In genomic region chr3:82875671-82876371, GRCm38 (mm10) we compare ENCODE assay signal across 9 mouse cellular contexts. TPM values are rescaled to one million over a fixed set of nuclear protein-coding genes. Genes with fewer than 3 reads are reported as not detected.
A peak's percentile ranks its signal among the peaks of the same experiment; 100 is the strongest.
DNase-seq lines count a peak whose midpoint lies in the region; ATAC-seq lines count a peak whose summit lies in the region.
"Had no signal": no experiment of that assay in that cellular context is flagged by ENCODE, and none has a peak within 500 bp of the region (broad histone marks: within the 10 kb centered on the region; RNA-seq: fewer than 3 reads in every experiment).

No protein-coding gene starts in this region.

- ATAC-seq in heart, embryonic 12.5 days (ENCODE audit: insufficient number of reproducible peaks, low FRiP score), result peak; percentile 39
- ATAC-seq in heart, embryonic 16.5 days (replicated peaks; ENCODE audit: extremely low read depth, insufficient read depth, low FRiP score), result no peak; the same call in 1 of the 2 replicates
- ATAC-seq in liver, embryonic 15.5 days (ENCODE audit: insufficient read depth), result no peak
- ATAC-seq: Patski had no signal

- intact Hi-C loops in heart, postnatal 25 days (cut with DNase I), result loop anchor here (2.0 kb wide), 1 partner anchor 177 kb away; no protein-coding TSS in a partner anchor

- peaks cover 10% of the 10 kb centered on the region; the same call in 1 of the 2 replicates for H3K4me1 ChIP-seq in heart, embryonic 12.5 days (replicated peaks)
- peaks cover 4% of the 10 kb centered on the region; the same call in 1 of the 2 replicates for H3K4me1 ChIP-seq in heart, embryonic 16.5 days (ENCODE audit: control insufficient read depth, insufficient read depth, low read length)
- no peaks in the 10 kb centered on the region for H3K4me1 ChIP-seq in liver, embryonic 15.5 days (replicated peaks)

- 15% methylated on average over 68 of the region's 69 CpGs for WGBS in heart, embryonic 12.5 days
- 17% methylated on average over 66 of the region's 69 CpGs for WGBS in heart, embryonic 16.5 days
- 24% methylated on average over 69 of the region's 69 CpGs for WGBS in liver, embryonic 15.5 days (ENCODE audit: insufficient replicate concordance)

- H3K27ac ChIP-seq in heart, embryonic 12.5 days (ENCODE audit: poor library complexity, severe bottlenecking), result no peak overlapping the region
- no peak overlapping the region for H3K27ac ChIP-seq in heart, embryonic 16.5 days (ENCODE audit: low read length)
- H3K27ac ChIP-seq in liver, embryonic 15.5 days (replicated peaks), result no peak overlapping the region

- DNase-seq in heart, postnatal 25 days (ENCODE audit: low spot score), result no peak
- peak; percentile 22 for DNase-seq in ZHBTc4 (ENCODE audit: low read depth, low spot score)
- DNase-seq in spleen, adult 12 weeks (ENCODE audit: low spot score), result no peak
- DNase-seq in left cerebral cortex, adult 18-20 months (ENCODE audit: low spot score in 2 of 2), result no peak
- no peak for DNase-seq in ovary, adult 18-20 months (ENCODE audit: low spot score)

- peak overlapping the region; percentile 22; the same call in 1 of the 2 replicates for H3K9ac ChIP-seq in heart, embryonic 12.5 days
- no peak overlapping the region for H3K9ac ChIP-seq in heart, embryonic 16.5 days (ENCODE audit: low read length)
- H3K9ac ChIP-seq in liver, embryonic 15.5 days, result no peak overlapping the region

- H3K27me3 ChIP-seq in heart, embryonic 12.5 days (replicated peaks), result peaks cover 15% of the 10 kb centered on the region
- peaks cover 21% of the 10 kb centered on the region for H3K27me3 ChIP-seq in heart, embryonic 16.5 days (ENCODE audit: control insufficient read depth, insufficient read depth, low read length)
- H3K27me3 ChIP-seq in liver, embryonic 15.5 days, result peaks cover 23% of the 10 kb centered on the region

- peak overlapping the region; percentile 70 for H3K4me2 ChIP-seq in heart, embryonic 12.5 days
- peak overlapping the region; percentile 75 for H3K4me2 ChIP-seq in heart, embryonic 16.5 days (ENCODE audit: low read depth, low read length)
- peak overlapping the region; percentile 49 for H3K4me2 ChIP-seq in liver, embryonic 15.5 days

- H3K9me3 ChIP-seq in heart, embryonic 12.5 days (replicated peaks), result peaks cover 5% of the 10 kb centered on the region; the same call in 1 of the 2 replicates
- peaks cover 4% of the 10 kb centered on the region; the same call in 1 of the 2 replicates for H3K9me3 ChIP-seq in heart, embryonic 16.5 days (replicated peaks; ENCODE audit: control insufficient read depth, low read length)
- H3K9me3 ChIP-seq in liver, embryonic 15.5 days (replicated peaks), result no peaks in the 10 kb centered on the region

- H3K4me3 ChIP-seq in heart, embryonic 12.5 days, result peak overlapping the region; percentile 46
- peak overlapping the region; percentile 53 for H3K4me3 ChIP-seq in heart, embryonic 16.5 days (ENCODE audit: low read length)
- H3K4me3 ChIP-seq in liver, embryonic 15.5 days (replicated peaks), result peak overlapping the region; percentile 32

- no peaks in the 10 kb centered on the region for H3K36me3 ChIP-seq in heart, embryonic 12.5 days
- H3K36me3 ChIP-seq in heart, embryonic 16.5 days (ENCODE audit: control insufficient read depth, insufficient read depth), result no peaks in the 10 kb centered on the region
- no peaks in the 10 kb centered on the region for H3K36me3 ChIP-seq in liver, embryonic 15.5 days (replicated peaks)

RNA-seq across cellular contexts. Expression of gene Rbm46, which starts 0.5 kb away (rescaled TPM):
- polyA plus RNA-seq in heart, embryonic 12.5 days (2016; fragmentation: Nextera tagmentation; extraction: Ambion mirVana), result 1.7 and 2.6 TPM in 2 replicates
- under 1 TPM; 0.18 to 0.28 TPM for total RNA-seq in heart, postnatal 25 days (2021)
- polyA plus RNA-seq in heart, embryonic 16.5 days (2015; fragmentation: Nextera tagmentation; extraction: Ambion mirVana), result 1.4 and 1.6 TPM in 2 replicates
- polyA plus RNA-seq in liver, embryonic 15.5 days (2015; fragmentation: Nextera tagmentation; extraction: Ambion mirVana), result 0.88 and 0.91 TPM in 2 replicates
- under 1 TPM; 0.56 to 0.61 TPM for total RNA-seq in left cerebral cortex, adult 18-20 months (2021)
- polyA plus RNA-seq: Patski had no signal

RNA-seq across cellular contexts. Expression of gene Lrat, which starts 28.0 kb away (rescaled TPM):
- 0.12 and 0.13 TPM in 2 replicates for polyA plus RNA-seq in heart, embryonic 12.5 days (2016; fragmentation: Nextera tagmentation; extraction: Ambion mirVana)
- total RNA-seq in heart, postnatal 25 days (2021), result 1 to 10 TPM in 1 of 2 experiments, under 1 TPM in 1; 0.75 to 1.7 TPM
- 0.14 and 0.20 TPM in 2 replicates for polyA plus RNA-seq in heart, embryonic 16.5 days (2015; fragmentation: Nextera tagmentation; extraction: Ambion mirVana)
- polyA plus RNA-seq in liver, embryonic 15.5 days (2015; fragmentation: Nextera tagmentation; extraction: Ambion mirVana), result 1.7 and 2.2 TPM in 2 replicates
- under 1 TPM in 1 of 2 experiments, not detected in 1; 0.07 TPM for total RNA-seq in left cerebral cortex, adult 18-20 months (2021)
- polyA plus RNA-seq: Patski had no signal
